Mouse (Mus musculus) bone marrow macrophage, adult 2 months (primary cell): ENCODE results near the gene Kng1. TPM values are rescaled to one million over a fixed set of nuclear protein-coding genes. Genes with fewer than 3 reads are reported as not detected.

ENCODE experiments used
- H3K27ac ChIP-seq: 2 replicates; pipeline ENCODE4 v1.5.1; 2012; ENCODE audit warnings: low read depth, low read length; ENCODE audit not compliant: insufficient read depth
- H3K4me1 ChIP-seq: 2 replicates; pipeline ENCODE4 v1.6.1; 2012; ENCODE audit warnings: low read length; ENCODE audit not compliant: control insufficient read depth, insufficient read depth
- H3K4me3 ChIP-seq: 2 replicates; pipeline ENCODE4 v1.5.1; 2012; ENCODE audit warnings: mild to moderate bottlenecking, low read length, moderate library complexity; ENCODE audit not compliant: insufficient read depth
- CTCF ChIP-seq: IDR thresholded peaks from 2 replicates; pipeline ENCODE4 v1.5.1; 2012; ENCODE audit warnings: low read depth, mild to moderate bottlenecking, low read length, moderate library complexity
- POLR2A ChIP-seq: IDR thresholded peaks from 2 replicates; pipeline ENCODE4 v1.6.1; 2012; ENCODE audit warnings: mild to moderate bottlenecking, low read depth, low read length, borderline replicate concordance
- polyA plus RNA-seq: library from polyadenylated mRNA; stranded (reverse); fragments of >200 nt; gene quantifications from 2 replicates; pipeline ENCODE4 v1.2.4, GENCODE M21; 2012; ENCODE audit not compliant: missing spikeins, insufficient read depth, insufficient read length

Gene Kng1
- polyA plus RNA-seq, 1 experiment = not detected

DNA sequence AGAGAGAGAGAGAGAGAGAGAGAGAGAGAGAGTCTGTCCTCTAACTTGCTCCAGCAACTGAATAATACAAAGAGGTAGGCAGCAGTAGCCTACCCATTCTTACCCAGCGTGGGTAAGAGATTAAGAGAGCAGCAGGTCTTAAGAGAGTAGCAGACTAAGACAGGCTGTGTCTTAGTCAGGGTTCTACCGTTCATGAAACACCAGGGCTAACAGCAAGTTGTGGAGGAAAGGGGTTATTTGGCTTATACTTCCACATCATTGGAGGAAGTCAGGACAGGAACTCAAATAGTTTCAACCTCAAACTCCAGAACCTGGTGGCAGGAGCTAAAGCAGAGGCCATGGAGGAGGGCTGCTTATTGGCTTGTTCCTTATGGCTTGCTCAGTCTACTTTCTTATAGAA lies 46.2 kb downstream of the Kng1 start:
- TF ChIP-seq POLR2A (no peak), CTCF (no peak)
- Histone ChIP-seq H3K27ac (peak overlapping the region; percentile 49), H3K4me1 (peaks cover 13% of the 10 kb centered on the region), H3K4me3 (no peak overlapping the region)

DNA sequence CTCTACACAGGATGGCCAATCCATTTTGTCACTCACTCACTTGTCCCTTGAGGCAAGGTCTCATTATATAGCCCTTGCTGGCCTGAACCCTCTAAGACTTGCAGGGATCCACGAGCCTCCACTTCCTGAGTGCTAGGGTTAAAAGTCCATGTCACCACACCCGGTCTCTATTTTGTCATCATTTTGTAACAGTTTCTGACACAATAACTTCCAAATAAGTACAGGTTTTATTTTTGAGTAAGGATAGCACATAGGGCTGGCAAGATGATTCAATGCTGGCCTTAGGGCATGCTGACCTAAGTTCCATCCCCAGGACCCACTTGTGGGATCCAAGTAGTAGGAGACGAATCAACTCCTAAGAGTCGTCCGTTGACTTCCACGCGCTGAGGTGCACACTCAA lies 48.5 kb downstream of the Kng1 start:
- Histone ChIP-seq H3K4me1 (peaks cover 13% of the 10 kb centered on the region), H3K27ac (no peak overlapping the region), H3K4me3 (no peak overlapping the region)
- no peak for TF ChIP-seq POLR2A
- TF ChIP-seq CTCF = no peak

DNA sequence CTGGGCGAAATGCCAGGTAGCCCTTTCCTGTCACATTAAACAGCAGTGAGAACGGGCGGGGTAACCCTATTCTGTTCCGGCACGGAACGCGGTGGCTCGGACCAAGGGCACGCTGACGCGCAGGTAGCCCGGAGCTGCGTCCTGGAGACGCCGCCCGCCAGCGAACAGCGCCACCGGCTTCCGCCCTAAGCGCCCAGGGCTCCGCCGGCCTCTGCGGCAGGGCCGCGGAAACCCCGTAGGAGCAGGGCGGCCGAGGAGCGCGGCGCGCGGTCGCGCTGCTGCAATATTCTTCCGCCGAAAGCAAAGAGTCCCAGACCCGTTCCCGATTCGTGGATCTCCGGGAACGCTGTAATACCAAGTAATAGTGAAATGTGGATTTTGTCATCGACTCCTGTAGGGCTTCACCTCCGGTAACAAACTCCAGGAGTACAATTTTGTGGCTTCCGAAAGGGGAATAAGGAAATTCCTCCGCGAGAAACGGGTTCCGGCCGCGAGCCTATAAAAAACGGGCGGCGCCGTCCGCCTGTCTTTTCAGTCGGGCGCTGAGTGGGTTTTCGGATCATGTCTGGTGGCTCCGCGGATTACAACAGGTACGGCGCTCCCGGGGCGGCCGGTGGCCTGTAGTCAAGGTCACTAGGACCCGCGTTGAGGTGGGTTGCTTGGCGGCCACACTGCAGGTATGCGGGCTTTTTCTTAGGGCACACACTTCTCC lies 49.7 kb downstream of the Kng1 start, which contains the start of gene Eif4a2:
TSS of gene Eif4a2 (plus strand) at position 214 of the 712 bp plus-strand sequence.
- peak within 1 kb of the TSS; percentile 94 for H3K27ac ChIP-seq
- peaks cover 13% of the 10 kb centered on the region for H3K4me1 ChIP-seq
- TF ChIP-seq POLR2A = peak; percentile 93
- TF ChIP-seq CTCF = no peak
- H3K4me3 ChIP-seq = peak within 1 kb of the TSS; percentile 99

GRCm38 (mm10) chr16:23107946-23108759 lies 50.5 kb downstream of the Kng1 start:
- TF ChIP-seq POLR2A (no peak), CTCF (no peak)
- H3K4me3 ChIP-seq = peak overlapping the region; percentile 99
- peaks cover 13% of the 10 kb centered on the region for H3K4me1 ChIP-seq
- peak overlapping the region; percentile 94 for H3K27ac ChIP-seq

- Histone ChIP-seq H3K27ac (peak overlapping the region; percentile 94), H3K4me1 (peaks cover 7% of the 10 kb centered on the region), H3K4me3 (peak overlapping the region; percentile 99)
- TF ChIP-seq CTCF (no peak), POLR2A (no peak)
Measured at GRCm38 (mm10) chr16:23108943-23109342, 51.3 kb downstream of the Kng1 start.

GRCm38 (mm10) chr16:23109350-23110280 lies 52.0 kb downstream of the Kng1 start:
- Histone ChIP-seq H3K4me3 (peak overlapping the region; percentile 99), H3K27ac (peak overlapping the region; percentile 17; the same call in 1 of the 2 replicates), H3K4me1 (peaks cover 2% of the 10 kb centered on the region)
- TF ChIP-seq POLR2A = no peak
- TF ChIP-seq CTCF = no peak

- H3K4me3 ChIP-seq = no peak overlapping the region
- no peaks in the 10 kb centered on the region for H3K4me1 ChIP-seq
- no peak overlapping the region for H3K27ac ChIP-seq
Measured at GRCm38 (mm10) chr16:23112348-23112747, 54.7 kb downstream of the Kng1 start.

GRCm38 (mm10) chr16:23112861-23113435 lies 55.3 kb downstream of the Kng1 start:
- TF ChIP-seq CTCF (no peak), POLR2A (no peak)
- Histone ChIP-seq H3K27ac (no peak overlapping the region), H3K4me3 (no peak overlapping the region), H3K4me1 (no peaks in the 10 kb centered on the region)

More at GRCm38 (mm10) chr16:23112348-23112747, 54.7 kb downstream of the Kng1 start:
- TF ChIP-seq CTCF = no peak

GRCm38 (mm10) chr16:23113903-23114302 lies 56.2 kb downstream of the Kng1 start:
- H3K4me1 ChIP-seq = no peaks in the 10 kb centered on the region
- no peak overlapping the region for H3K27ac ChIP-seq
- TF ChIP-seq CTCF = no peak
- TF ChIP-seq POLR2A = no peak
- H3K4me3 ChIP-seq = no peak overlapping the region
